Mouse (Mus musculus): ENCODE measurements around the gene Aff2.
A peak's percentile ranks its signal among the peaks of the same experiment; 100 is the strongest.

Gene Aff2

GRCm38 (mm10) chrX:69360238-69361054 is at the start of gene Aff2:
TSS of gene Aff2 (plus strand) at chrX:69360294.
- DNase-seq (ENCODE audit: low spot score in 2 of 2): peak in 1 of 2 experiments; percentile 44

- no peak for DNase-seq (ENCODE audit: low spot score in 2 of 2)
Measured at GRCm38 (mm10) chrX:69337296-69337695, 22.8 kb upstream of the Aff2 start.

GRCm38 (mm10) chrX:69355621-69356020 is 4.5 kb upstream of the Aff2 start:
- no peak for DNase-seq (ENCODE audit: low spot score in 2 of 2)

GRCm38 (mm10) chrX:69359360-69359759 is 734 bp upstream of the Aff2 start:
- peak in 1 of 2 experiments; percentile 83 for DNase-seq (ENCODE audit: low spot score in 2 of 2)

GRCm38 (mm10) chrX:69359885-69360237 is 233 bp upstream of the Aff2 start:
- peak in 1 of 2 experiments; percentile 5 for DNase-seq (ENCODE audit: low spot score in 2 of 2)

- DNase-seq (ENCODE audit: low spot score in 2 of 2): no peak
Measured at GRCm38 (mm10) chrX:69361055-69361558, 1.0 kb downstream of the Aff2 start.

GRCm38 (mm10) chrX:69364198-69364597 is 4.1 kb downstream of the Aff2 start:
- no peak for DNase-seq (ENCODE audit: low spot score in 2 of 2)

GRCm38 (mm10) chrX:69373341-69373740 is 13.2 kb downstream of the Aff2 start:
- no peak for DNase-seq (ENCODE audit: low spot score in 2 of 2)

- DNase-seq (ENCODE audit: low spot score in 2 of 2): no peak
Measured at GRCm38 (mm10) chrX:69389738-69390137, 29.6 kb downstream of the Aff2 start.

- DNase-seq (ENCODE audit: low spot score in 2 of 2): no peak
Measured at GRCm38 (mm10) chrX:69415043-69415442, 54.9 kb downstream of the Aff2 start.

GRCm38 (mm10) chrX:69438422-69438821 is 78.3 kb downstream of the Aff2 start:
- DNase-seq (ENCODE audit: low spot score in 2 of 2): no peak

GRCm38 (mm10) chrX:69441937-69442336 is 81.8 kb downstream of the Aff2 start:
- DNase-seq (ENCODE audit: low spot score in 2 of 2): peak in 1 of 2 experiments; percentile 22

GRCm38 (mm10) chrX:69460896-69461295 is 100.8 kb downstream of the Aff2 start:
- DNase-seq (ENCODE audit: low spot score in 2 of 2): no peak

GRCm38 (mm10) chrX:69502061-69502460 is 142.0 kb downstream of the Aff2 start:
- DNase-seq (ENCODE audit: low spot score in 2 of 2): no peak

- DNase-seq (ENCODE audit: low spot score in 2 of 2): no peak
Measured at GRCm38 (mm10) chrX:69518040-69518575, 158.0 kb downstream of the Aff2 start.

GRCm38 (mm10) chrX:69540811-69541210 is 180.7 kb downstream of the Aff2 start:
- DNase-seq (ENCODE audit: low spot score in 2 of 2): peak; percentile 2 to 5

- no peak for DNase-seq (ENCODE audit: low spot score in 2 of 2)
Measured at GRCm38 (mm10) chrX:69579903-69580459, 219.9 kb downstream of the Aff2 start.

GRCm38 (mm10) chrX:69608793-69609192 is 248.7 kb downstream of the Aff2 start:
- no peak for DNase-seq (ENCODE audit: low spot score in 2 of 2)

- DNase-seq (ENCODE audit: low spot score in 2 of 2): no peak
Measured at GRCm38 (mm10) chrX:69663038-69663437, 302.9 kb downstream of the Aff2 start.

- no peak for DNase-seq (ENCODE audit: low spot score in 2 of 2)
Measured at GRCm38 (mm10) chrX:69666145-69666677, 306.1 kb downstream of the Aff2 start.

- no peak for DNase-seq (ENCODE audit: low spot score in 2 of 2)
Measured at GRCm38 (mm10) chrX:69675691-69676090, 315.6 kb downstream of the Aff2 start.

- no peak for DNase-seq (ENCODE audit: low spot score in 2 of 2)
Measured at GRCm38 (mm10) chrX:69698840-69699239, 338.7 kb downstream of the Aff2 start.

GRCm38 (mm10) chrX:69738972-69739371 is 378.9 kb downstream of the Aff2 start:
- no peak for DNase-seq (ENCODE audit: low spot score in 2 of 2)
